Mouse (Mus musculus) midbrain, postnatal 0 days (tissue): ENCODE results near the gene Cdkl5. TPM values are rescaled to one million over a fixed set of nuclear protein-coding genes. Genes with fewer than 3 reads are reported as not detected.

Experiments used
- ATAC-seq: fragments of 200-750 bp; cut with Nextera tagmentation; 2 replicates; pipeline ENCODE4 v1.8.0; 2017; ENCODE audit warnings: moderate number of reproducible peaks, mild to moderate bottlenecking, moderate TSS enrichment, moderate library complexity; ENCODE audit not compliant: low FRiP score
- DNase-seq: peaks from one replicate; pipeline ENCODE4 v3.0.0-alpha.2; 2015; ENCODE audit warnings: low spot score
- H3K27ac ChIP-seq: fragments of 300-500 bp; sonication (generic); 2 replicates; pipeline ENCODE4 v1.5.1; 2014; ENCODE audit warnings: low read depth, mild to moderate bottlenecking, low read length, mixed read lengths
- H3K27me3 ChIP-seq: fragments of 300-500 bp; sonication (generic); 2 replicates; pipeline ENCODE4 v1.6.1; 2014; ENCODE audit warnings: low read length, control low read depth, mixed read lengths; ENCODE audit not compliant: insufficient read depth
- H3K36me3 ChIP-seq: fragments of 300-500 bp; sonication (generic); 2 replicates; pipeline ENCODE4 v1.6.1; 2014; ENCODE audit warnings: low read length, control low read depth, mixed read lengths; ENCODE audit not compliant: insufficient read depth
- H3K4me1 ChIP-seq: fragments of 300-500 bp; sonication (generic); 2 replicates; pipeline ENCODE4 v1.6.1; 2014; ENCODE audit warnings: mild to moderate bottlenecking, control low read depth, antibody characterized with exemption, low read length, mixed read lengths; ENCODE audit not compliant: insufficient read depth
- H3K4me2 ChIP-seq: fragments of 300-500 bp; sonication (generic); 2 replicates; pipeline ENCODE4 v1.6.1; 2014; ENCODE audit warnings: low read depth, mild to moderate bottlenecking, low read length, mixed read lengths; ENCODE audit not compliant: poor library complexity, severe bottlenecking
- H3K4me3 ChIP-seq: fragments of 300-500 bp; sonication (generic); 2 replicates; pipeline ENCODE4 v1.5.1; 2014; ENCODE audit warnings: low read depth, mild to moderate bottlenecking, low read length, moderate library complexity
- H3K9ac ChIP-seq: fragments of 300-500 bp; sonication (generic); replicated peaks from 2 replicates; pipeline ENCODE4 v1.6.1; 2014; ENCODE audit warnings: mild to moderate bottlenecking, low read length, moderate library complexity, mixed read lengths; ENCODE audit not compliant: poor library complexity, severe bottlenecking
- H3K9me3 ChIP-seq: fragments of 300-500 bp; sonication (generic); 2 replicates; pipeline ENCODE4 v1.6.1; 2016; ENCODE audit warnings: low read length, control low read depth
- CTCF ChIP-seq: IDR thresholded peaks from 2 replicates; pipeline ENCODE4 v1.5.1; 2016; ENCODE audit warnings: antibody characterized with exemption, mild to moderate bottlenecking
- WGBS: fragments of 180-500 bp; shearing (Covaris S2); extraction: QIAGEN DNeasy Blood & Tissue Kit; methylation state at CpG from one replicate; pipeline ENCODE4 v1.1.7; 2014; 5-methylcytosine and 5-hydroxymethylcytosine counted together
- polyA plus RNA-seq: library from polyadenylated mRNA; unstranded; fragments of >200 nt; fragmentation: Nextera tagmentation; extraction: Ambion mirVana; gene quantifications from 2 replicates; pipeline ENCODE4 v1.2.1, GENCODE M21; 2015
- total RNA-seq: library from RNA; depleted of rRNA; stranded (reverse); fragments of >200 nt; gene quantifications from 2 replicates; pipeline ENCODE4 v1.2.3, GENCODE M21; 2014; rRNA removed

Cdkl5 gene
- total RNA-seq (15.4 and 18.3 TPM in 2 replicates), polyA plus RNA-seq (3.4 and 3.7 TPM in 2 replicates)

- Histone ChIP-seq H3K27me3 (peaks cover 3% of the 10 kb centered on the region; the same call in 1 of the 2 replicates), H3K36me3 (no peaks in the 10 kb centered on the region), H3K9me3 (no peaks in the 10 kb centered on the region), H3K27ac (peak within 1 kb of the TSS; percentile 84), H3K4me3 (peak within 1 kb of the TSS; percentile 60), H3K9ac (peak within 1 kb of the TSS; percentile 68), H3K4me1 (no peaks in the 10 kb centered on the region), H3K4me2 (peak within 1 kb of the TSS; percentile 42)
- WGBS: 21% methylated on average over 50 of the region's 53 CpGs
- peak; percentile 96 for ATAC-seq
- peak; percentile 61 for TF ChIP-seq CTCF
- DNase-seq: peak; percentile 97
These were observed at the start of gene Cdkl5 for GRCm38 (mm10) chrX:160994543-160995121. Gene Cdkl5, minus strand, starts transcription at chrX:160994704.

GRCm38 (mm10) chrX:161033235-161033803 lies 38.8 kb upstream of the Cdkl5 start:
- Histone ChIP-seq H3K9ac (no peak overlapping the region), H3K27me3 (no peaks in the 10 kb centered on the region), H3K4me1 (no peaks in the 10 kb centered on the region), H3K36me3 (no peaks in the 10 kb centered on the region), H3K27ac (no peak overlapping the region), H3K4me2 (no peak overlapping the region), H3K4me3 (no peak overlapping the region), H3K9me3 (no peaks in the 10 kb centered on the region)
- ATAC-seq (no peak), DNase-seq (peak; percentile 55)
- peak; percentile 91 for TF ChIP-seq CTCF
- 43% methylated on average over 3 of the region's 3 CpGs for WGBS

GRCm38 (mm10) chrX:161032423-161032822 lies 37.9 kb upstream of the Cdkl5 start:
- peak; percentile 50 for TF ChIP-seq CTCF
- Histone ChIP-seq H3K27ac (no peak overlapping the region), H3K36me3 (no peaks in the 10 kb centered on the region), H3K4me3 (no peak overlapping the region), H3K4me2 (no peak overlapping the region), H3K4me1 (no peaks in the 10 kb centered on the region), H3K9ac (no peak overlapping the region), H3K9me3 (no peaks in the 10 kb centered on the region), H3K27me3 (no peaks in the 10 kb centered on the region)
- no peak for ATAC-seq
- WGBS: 56% methylated on average over 2 of the region's 2 CpGs
- peak; percentile 2 for DNase-seq

- H3K27me3 ChIP-seq: no peaks in the 10 kb centered on the region
- no peak overlapping the region for H3K9ac ChIP-seq
- H3K4me2 ChIP-seq: no peak overlapping the region
- H3K36me3 ChIP-seq: no peaks in the 10 kb centered on the region
- ATAC-seq (no peak), DNase-seq (peak; percentile 59)
- peak; percentile 75 for TF ChIP-seq CTCF
- no peak overlapping the region for H3K27ac ChIP-seq
- no peaks in the 10 kb centered on the region for H3K9me3 ChIP-seq
- H3K4me3 ChIP-seq: no peak overlapping the region
- no peaks in the 10 kb centered on the region for H3K4me1 ChIP-seq
These were observed 35.7 kb upstream of the Cdkl5 start for GRCm38 (mm10) chrX:161030233-161030632.

- Histone ChIP-seq H3K4me2 (no peak overlapping the region), H3K27me3 (no peaks in the 10 kb centered on the region), H3K9ac (no peak overlapping the region), H3K36me3 (no peaks in the 10 kb centered on the region), H3K27ac (no peak overlapping the region), H3K4me3 (no peak overlapping the region), H3K9me3 (no peaks in the 10 kb centered on the region), H3K4me1 (no peaks in the 10 kb centered on the region)
- DNase-seq: no peak
- ATAC-seq: no peak
- 65% methylated on average over 2 of the region's 2 CpGs for WGBS
- no peak for TF ChIP-seq CTCF
These were observed 30.0 kb upstream of the Cdkl5 start for GRCm38 (mm10) chrX:161024475-161024874.

GRCm38 (mm10) chrX:161021548-161021947 lies 27.0 kb upstream of the Cdkl5 start:
- H3K27ac ChIP-seq: no peak overlapping the region
- no peak overlapping the region for H3K4me3 ChIP-seq
- 78% methylated on average over 7 of the region's 7 CpGs for WGBS
- H3K9me3 ChIP-seq: no peaks in the 10 kb centered on the region
- no peak for ATAC-seq
- no peak overlapping the region for H3K9ac ChIP-seq
- no peaks in the 10 kb centered on the region for H3K36me3 ChIP-seq
- no peaks in the 10 kb centered on the region for H3K4me1 ChIP-seq
- H3K27me3 ChIP-seq: no peaks in the 10 kb centered on the region
- H3K4me2 ChIP-seq: no peak overlapping the region
- peak; percentile 0 for DNase-seq
- no peak for TF ChIP-seq CTCF
